In genomic region chr19:29820966-29821365, GRCm38 (mm10) we compare ENCODE assay signal across 9 mouse cellular contexts. TPM values are rescaled to one million over a fixed set of nuclear protein-coding genes. Genes with fewer than 3 reads are reported as not detected.
DNase-seq lines count a peak whose midpoint lies in the region; ATAC-seq and TF ChIP-seq lines count a peak whose summit lies in the region.
"Had no signal": no experiment of that assay in that cellular context is flagged by ENCODE, and none has a peak within 500 bp of the region (broad histone marks: within the 10 kb centered on the region; RNA-seq: fewer than 3 reads in every experiment).

No protein-coding gene starts in this region.

- no peak overlapping the region for H3K27ac ChIP-seq in left cerebral cortex, adult 2 months
- no peak overlapping the region for H3K27ac ChIP-seq in CH12.LX (ENCODE audit: insufficient read depth, low read depth)
- no peak overlapping the region for H3K27ac ChIP-seq in lung, postnatal 0 days (ENCODE audit: low read length)
- H3K27ac ChIP-seq: lung, embryonic 15.5 days had no signal

- H3K4me2 ChIP-seq in CH12.LX (ENCODE audit: insufficient read depth, low read depth, poor library complexity, severe bottlenecking), result no peak overlapping the region
- H3K4me2 ChIP-seq in lung, postnatal 0 days (replicated peaks; ENCODE audit: low read depth, low read length), result no peak overlapping the region
- H3K4me2 ChIP-seq: lung, embryonic 15.5 days had no signal

- H3K9me3 ChIP-seq in CH12.LX (replicated peaks; ENCODE audit: low read length), result no peaks in the 10 kb centered on the region
- no peaks in the 10 kb centered on the region for H3K9me3 ChIP-seq in lung, postnatal 0 days (ENCODE audit: low read length)
- H3K9me3 ChIP-seq: lung, embryonic 15.5 days had no signal

- no peak for TF ChIP-seq EP300 in CH12.LX (IDR thresholded peaks at IDR 0.05; ENCODE audit: low read length)
- TF ChIP-seq EP300 in lung, postnatal 0 days (IDR thresholded peaks at IDR 0.05), result no peak

- no peaks in the 10 kb centered on the region for H3K36me3 ChIP-seq in CH12.LX (replicated peaks in 1 of 2; ENCODE audit: control insufficient read depth in 1 of 2, insufficient read depth in 1 of 2, low read length in 1 of 2)
- no peaks in the 10 kb centered on the region for H3K36me3 ChIP-seq in lung, postnatal 0 days (ENCODE audit: insufficient read depth, low read length)
- H3K36me3 ChIP-seq: lung, embryonic 15.5 days had no signal

- dilution Hi-C loops in CH12.LX (cut with MboI; ENCODE audit: extremely low pct_ligation_motif_present, extremely low pct_unique_long_range_greater_than_20kb, low sequenced_read_pairs), result no loop called here

- H3K4me3 ChIP-seq in left cerebral cortex, adult 2 months, result no peak overlapping the region
- no peak overlapping the region for H3K4me3 ChIP-seq in CH12.LX (replicated peaks in 1 of 3; ENCODE audit: low read depth in 2 of 3, low read length in 2 of 3, poor library complexity in 1 of 3)
- H3K4me3 ChIP-seq in lung, postnatal 0 days (ENCODE audit: low read depth, low read length), result no peak overlapping the region
- H3K4me3 ChIP-seq: lung, embryonic 15.5 days had no signal

- H3K27me3 ChIP-seq in CH12.LX (replicated peaks), result no peaks in the 10 kb centered on the region
- peaks cover 4% of the 10 kb centered on the region; the same call in 1 of the 2 replicates for H3K27me3 ChIP-seq in lung, postnatal 0 days (replicated peaks; ENCODE audit: insufficient read depth, low read length)

- TF ChIP-seq RAD21 in CH12.LX (IDR thresholded peaks at IDR 0.05; ENCODE audit: low read depth, low read length), result peak; percentile 94

- TF ChIP-seq CTCF in left cerebral cortex, adult 2 months (IDR thresholded peaks at IDR 0.05), result peak; percentile 67
- TF ChIP-seq CTCF in CH12.LX (conservative IDR thresholded peaks at IDR 0.05 in 1 of 2, IDR thresholded peaks at IDR 0.05 in 1 of 2; ENCODE audit: low read depth in 2 of 2, low read length in 2 of 2), result peak in 1 of 2 experiments; percentile 91; a peak in 3 of 4 replicates
- peak; percentile 71 for TF ChIP-seq CTCF in lung, postnatal 0 days (IDR thresholded peaks at IDR 0.05)

- TF ChIP-seq POLR2A in CH12.LX (IDR thresholded peaks at IDR 0.05; ENCODE audit: low read depth, low read length), result no peak

- peak; percentile 54; the same call in 1 of the 2 replicates for ATAC-seq in lung, postnatal 0 days
- no peak for ATAC-seq in erythroid progenitor cell, adult 5-6 weeks (replicated peaks; ENCODE audit: low FRiP score, poor library complexity, severe bottlenecking)

- in situ Hi-C loops in CH12.LX (cut with MboI; ENCODE audit: low pct_ligation_motif_present, low pct_unique_long_range_greater_than_20kb, low sequenced_read_pairs), result loop anchor here (5.0 to 25.0 kb wide), 3 partner anchors 306 to 459 kb away; partner anchors contain the start of genes Cd274 and Plgrkt

- peaks cover 0 to 15% of the 10 kb centered on the region in 2 experiments; a peak in 2 of 4 replicates for H3K4me1 ChIP-seq in CH12.LX (ENCODE audit: control insufficient read depth in 1 of 2, insufficient read depth in 2 of 2)
- no peaks in the 10 kb centered on the region for H3K4me1 ChIP-seq in lung, postnatal 0 days (ENCODE audit: insufficient read depth, low read depth, low read length)
- H3K4me1 ChIP-seq: lung, embryonic 15.5 days had no signal

- H3K79me2 ChIP-seq in CH12.LX (replicated peaks; ENCODE audit: control insufficient read depth, extremely low read depth, insufficient read depth, poor library complexity, severe bottlenecking), result no peaks in the 10 kb centered on the region

- no peak overlapping the region for H3K9ac ChIP-seq in CH12.LX (ENCODE audit: insufficient read depth, low read depth)
- no peak overlapping the region for H3K9ac ChIP-seq in lung, postnatal 0 days (replicated peaks; ENCODE audit: low read depth)
- H3K9ac ChIP-seq: lung, embryonic 15.5 days had no signal

- peak; percentile 36 for DNase-seq in adrenal gland, postnatal 10 days
- DNase-seq in adrenal gland, postnatal 25 days, result no peak
- DNase-seq in left cerebral cortex, adult 2 months (ENCODE audit: extremely low spot score in 1 of 2, low spot score in 2 of 2), result no peak
- no peak for DNase-seq in left cerebral cortex, postnatal 4 days
- DNase-seq in CH12.LX (ENCODE audit: extremely low read depth), result peak; percentile 81
- peak; percentile 64 to 68 for DNase-seq in cerebellum, postnatal 14 days
- peak; percentile 84 for DNase-seq in lung, postnatal 0 days (ENCODE audit: low spot score)

- intact Hi-C loops in left cerebral cortex, adult 2 months (cut with DNase I), result loop anchor here (2.0 to 5.0 kb wide), 2 partner anchors 136 to 306 kb away; no protein-coding TSS in a partner anchor
- intact Hi-C loops in left cerebral cortex, postnatal 4 days (cut with DNase I), result loop anchor here (10.0 kb wide), 1 partner anchor 384 kb away; no protein-coding TSS in a partner anchor

TF ChIP-seq in CH12.LX, 34 proteins besides CTCF, POLR2A, EP300 and RAD21:
- peak; percentile 93 for TF ChIP-seq SMC3 (IDR thresholded peaks at IDR 0.05; ENCODE audit: low read depth, low read length)
- no peak for TF ChIP-seq CHD2 (IDR thresholded peaks at IDR 0.05; ENCODE audit: low read length)
- TF ChIP-seq USF1 (IDR thresholded peaks at IDR 0.05; ENCODE audit: low read depth, low read length), result no peak
- TF ChIP-seq ZMIZ1 (IDR thresholded peaks at IDR 0.05; ENCODE audit: low read depth, low read length), result no peak
- peak; percentile 41; the same call in 1 of the 2 replicates for TF ChIP-seq ZC3H11A (IDR thresholded peaks at IDR 0.05; ENCODE audit: low read depth, low read length)

RNA-seq across cellular contexts. Expression of gene Ranbp6, which starts 8.2 kb away (rescaled TPM):
- 10 to 100 TPM; 15.1 to 15.4 TPM for total RNA-seq in adrenal gland, postnatal 10 days (2021)
- total RNA-seq in adrenal gland, postnatal 25 days (2021), result 15.5 and 16.9 TPM in 2 replicates
- 10 to 100 TPM; 32.1 to 36.4 TPM for total RNA-seq in left cerebral cortex, adult 2 months (2021)
- 10 to 100 TPM; 31.0 to 31.5 TPM for total RNA-seq in left cerebral cortex, postnatal 4 days (2021)
- total RNA-seq in CH12.LX (2012; rRNA removed) (7.0 and 9.0 TPM in 2 replicates), CH12.LX (2014; rRNA removed) (12.1 and 14.5 TPM in 2 replicates)
- polyA plus RNA-seq in CH12.LX (2012; ENCODE audit: insufficient read length, low read depth), result 7.8 and 8.4 TPM in 2 replicates
- polyA plus RNA-seq in lung, postnatal 0 days (2015; fragmentation: Nextera tagmentation; extraction: Ambion mirVana), result 7.6 and 9.0 TPM in 2 replicates
- total RNA-seq in erythroid progenitor cell, adult 5-6 weeks (2015; ENCODE audit: low replicate concordance), result 5.9 and 11.5 TPM in 2 replicates
- total RNA-seq in erythroid progenitor cell, adult 5-6 weeks (2017; ENCODE audit: low replicate concordance), result 12.5 and 17.1 TPM in 2 replicates

RNA-seq across cellular contexts. Expression of gene 9930021J03Rik, which starts 15.2 kb away (rescaled TPM):
- total RNA-seq in adrenal gland, postnatal 10 days (2021), result 10 to 100 TPM; 16.7 to 18.8 TPM
- 18.6 and 19.0 TPM in 2 replicates for total RNA-seq in adrenal gland, postnatal 25 days (2021)
- total RNA-seq in left cerebral cortex, adult 2 months (2021), result 10 to 100 TPM; 38.3 to 41.1 TPM
- total RNA-seq in left cerebral cortex, postnatal 4 days (2021), result 10 to 100 TPM; 36.0 to 37.7 TPM
- total RNA-seq in CH12.LX (2012; rRNA removed), result 3.3 and 4.2 TPM in 2 replicates
- total RNA-seq in CH12.LX (2014; rRNA removed), result 5.9 and 7.8 TPM in 2 replicates
- polyA plus RNA-seq in CH12.LX (2012; ENCODE audit: insufficient read length, low read depth), result 8.1 and 8.7 TPM in 2 replicates
- 3.2 and 3.7 TPM in 2 replicates for polyA plus RNA-seq in lung, postnatal 0 days (2015; fragmentation: Nextera tagmentation; extraction: Ambion mirVana)
- total RNA-seq in erythroid progenitor cell, adult 5-6 weeks (2015; ENCODE audit: low replicate concordance), result 8.4 and 12.3 TPM in 2 replicates
- 13.5 and 23.8 TPM in 2 replicates for total RNA-seq in erythroid progenitor cell, adult 5-6 weeks (2017; ENCODE audit: low replicate concordance)

Comparison
In these comparisons a context has a peak if more than half of its experiments do, and no peak if none do; other contexts are left out.
1. DNase-seq: peak in adrenal gland, postnatal 10 days (single experiment), CH12.LX (single experiment), cerebellum, postnatal 14 days (2 of 2) and lung, postnatal 0 days (single experiment); none in adrenal gland, postnatal 25 days (single experiment), left cerebral cortex, adult 2 months (0 of 2) and left cerebral cortex, postnatal 4 days (single experiment).